Mouse (Mus musculus): ENCODE results near the gene Ssx9. TPM values are rescaled to one million over a fixed set of nuclear protein-coding genes. Genes with fewer than 3 reads are reported as not detected.
A peak's percentile ranks its signal among the peaks of the same experiment; 100 is the strongest.
"Not testable (repeated sequence)": the region's sequence is repeated elsewhere in the genome, so short reads cannot be mapped to it uniquely, and the experiment has no call there.

Ssx9 gene
- polyA plus RNA-seq (2012; rRNA removed): not detected in 2 replicates

GRCm38 (mm10) chrX:8748132-8748531, at the start of gene Ssx9:
TSS of gene Ssx9 (plus strand) at chrX:8748432.
- not testable (repeated sequence) for H3K27me3 ChIP-seq (replicated peaks; ENCODE audit: control insufficient read depth, insufficient read depth, low read length); H3K4me3 ChIP-seq (ENCODE audit: insufficient read depth, low read depth, low read length); H3K27ac ChIP-seq (ENCODE audit: insufficient read depth, low read depth, low read length); H3K4me1 ChIP-seq (ENCODE audit: control insufficient read depth, insufficient read depth, low read length); H3K36me3 ChIP-seq (ENCODE audit: control insufficient read depth, insufficient read depth, low read length); DNase-seq
- 57% methylated on average over 2 of the region's 2 CpGs for WGBS

GRCm38 (mm10) chrX:8732907-8733306, 15.3 kb upstream of the Ssx9 start:
- Histone ChIP-seq H3K36me3 (ENCODE audit: control insufficient read depth, insufficient read depth, low read length) (no peaks in the 10 kb centered on the region), H3K4me1 (ENCODE audit: control insufficient read depth, insufficient read depth, low read length) (no peaks in the 10 kb centered on the region), H3K27ac (ENCODE audit: insufficient read depth, low read depth, low read length) (no peak overlapping the region), H3K27me3 (replicated peaks; ENCODE audit: control insufficient read depth, insufficient read depth, low read length) (no peaks in the 10 kb centered on the region), H3K4me3 (ENCODE audit: insufficient read depth, low read depth, low read length) (no peak overlapping the region)
- WGBS: 46% methylated on average over 5 of the region's 5 CpGs
- TF ChIP-seq POLR2A (IDR thresholded peaks at IDR 0.05; ENCODE audit: low read depth, low read length) (no peak), CTCF (conservative IDR thresholded peaks at IDR 0.05; ENCODE audit: insufficient read depth, insufficient read length, low read depth, low read length) (peak; percentile 38)
- DNase-seq: peak; percentile 41

- H3K36me3 ChIP-seq (ENCODE audit: control insufficient read depth, insufficient read depth, low read length); H3K4me1 ChIP-seq (ENCODE audit: control insufficient read depth, insufficient read depth, low read length); H3K4me3 ChIP-seq (ENCODE audit: insufficient read depth, low read depth, low read length); H3K27ac ChIP-seq (ENCODE audit: insufficient read depth, low read depth, low read length); H3K27me3 ChIP-seq (replicated peaks; ENCODE audit: control insufficient read depth, insufficient read depth, low read length); DNase-seq: not testable (repeated sequence)
- 89% methylated on average over 4 of the region's 4 CpGs for WGBS
These were observed 55.2 kb downstream of the Ssx9 start, which contains the start of gene Ssxb5 for GRCm38 (mm10) chrX:8803391-8803790. TSS of gene Ssxb5 (plus strand) at chrX:8803691.

Other genes with a start within 250 kb of the Ssx9 start
- not detected in 2 replicates for gene Gm14459, start 223.5 kb upstream of the Ssx9 start, polyA plus RNA-seq (2012; rRNA removed)
- not detected in 2 replicates for gene Ssxb6, start 200.2 kb upstream of the Ssx9 start, polyA plus RNA-seq (2012; rRNA removed)
- gene Ssxb3, start 156.6 kb upstream of the Ssx9 start, polyA plus RNA-seq (2012; rRNA removed): not detected in 2 replicates
- gene Ssxb8, start 57.6 kb upstream of the Ssx9 start, polyA plus RNA-seq (2012; rRNA removed): not detected in 2 replicates
- gene Ssxb5, start 55.3 kb downstream of the Ssx9 start, polyA plus RNA-seq (2012; rRNA removed): not detected in 2 replicates
- not detected in 2 replicates for gene Gm6592, start 95.6 kb downstream of the Ssx9 start, polyA plus RNA-seq (2012; rRNA removed)
- gene Gm5751, start 125.8 kb downstream of the Ssx9 start, polyA plus RNA-seq (2012; rRNA removed): not detected in 2 replicates
- gene B630019K06Rik, start 143.9 kb downstream of the Ssx9 start, polyA plus RNA-seq (2012; rRNA removed): 0.97 and 1.1 TPM in 2 replicates
- not detected in 2 replicates for gene Fthl17b, start 214.5 kb downstream of the Ssx9 start, polyA plus RNA-seq (2012; rRNA removed)
- not detected in 2 replicates for gene Fthl17c, start 228.1 kb downstream of the Ssx9 start, polyA plus RNA-seq (2012; rRNA removed)
- not detected in 2 replicates for gene Fthl17d, start 238.3 kb downstream of the Ssx9 start, polyA plus RNA-seq (2012; rRNA removed)

Data from kidney, adult 2 months (tissue).